Mouse (Mus musculus) urinary bladder, adult 18-20 months (tissue): ENCODE results near the gene Spry2.

Experiments used
- DNase-seq, 2 experiments: peaks; one replicate each; pipeline ENCODE4 v3.0.0; 2022; ENCODE audit warnings: low spot score in 2 of 2, mixed read lengths in 2 of 2

Spry2 gene

DNA sequence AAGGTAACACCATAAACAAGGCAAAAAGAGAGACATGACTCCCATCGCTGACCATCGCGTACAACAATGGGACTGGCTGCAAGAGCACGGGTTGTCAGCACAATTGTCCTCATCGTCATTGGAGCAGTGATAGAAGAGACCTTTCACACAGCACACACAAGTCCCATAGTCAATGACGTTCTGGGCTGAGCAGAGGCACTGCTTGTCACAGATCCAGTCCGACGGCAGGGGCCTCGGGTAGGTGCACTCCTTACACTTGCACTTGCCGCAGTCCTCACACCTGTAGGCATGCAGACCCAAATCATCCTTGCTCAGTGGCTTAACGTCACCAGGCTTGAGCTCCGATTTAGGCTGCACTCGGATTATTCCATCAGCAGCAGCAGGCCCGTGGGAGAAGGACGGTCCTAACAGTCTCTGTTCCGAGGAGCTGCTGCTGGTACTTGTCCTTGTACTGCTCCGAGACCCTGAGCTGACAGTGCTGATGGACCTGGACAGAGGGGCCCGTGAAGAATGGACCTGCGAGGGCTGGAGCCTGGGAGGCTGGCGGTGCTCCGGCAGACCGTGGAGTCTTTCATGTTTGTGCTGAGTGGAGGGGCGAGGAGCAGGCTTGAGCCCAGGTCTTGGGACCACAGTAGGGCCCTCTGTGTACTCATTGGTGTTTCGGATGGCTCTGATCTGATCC lies 3.5 kb downstream of the Spry2 start:
- DNase-seq, result no peak

GRCm38 (mm10) chr14:105890516-105891231 lies 5.9 kb downstream of the Spry2 start:
- DNase-seq, result no peak

DNA sequence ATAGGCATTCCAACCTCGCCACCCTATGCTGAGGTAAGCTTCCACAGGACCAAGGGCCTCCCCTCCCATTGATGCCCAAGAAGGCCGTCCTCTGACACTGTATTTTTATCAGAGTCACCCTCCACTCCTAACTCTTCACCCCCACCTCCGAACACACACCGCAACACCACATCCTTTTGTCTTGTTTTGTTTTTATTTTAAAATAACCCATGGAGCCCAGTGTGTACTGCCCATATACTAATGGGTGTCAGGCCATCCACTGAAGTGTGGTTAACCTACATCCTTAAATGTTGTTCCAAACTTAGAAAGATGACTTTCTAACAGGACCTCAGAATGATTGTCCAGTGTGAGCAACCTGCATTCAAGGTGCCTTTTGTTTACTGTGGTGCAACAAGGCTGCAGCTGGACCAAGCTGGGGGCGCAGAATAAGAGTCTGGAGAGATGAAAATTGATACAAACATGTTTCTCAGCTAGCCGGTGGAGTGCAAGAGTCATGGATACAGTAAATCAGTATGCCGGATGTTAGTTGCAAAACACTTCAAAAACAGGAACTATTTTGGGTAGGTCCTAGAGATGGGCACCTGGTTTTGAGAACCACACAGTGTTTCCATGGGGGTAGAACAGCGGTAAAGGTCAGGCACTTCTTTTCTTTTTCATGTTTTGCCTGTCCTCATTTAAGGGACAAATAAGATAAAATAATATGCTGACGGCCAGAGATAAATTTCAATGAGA lies 9.8 kb downstream of the Spry2 start:
- no peak for DNase-seq

DNA sequence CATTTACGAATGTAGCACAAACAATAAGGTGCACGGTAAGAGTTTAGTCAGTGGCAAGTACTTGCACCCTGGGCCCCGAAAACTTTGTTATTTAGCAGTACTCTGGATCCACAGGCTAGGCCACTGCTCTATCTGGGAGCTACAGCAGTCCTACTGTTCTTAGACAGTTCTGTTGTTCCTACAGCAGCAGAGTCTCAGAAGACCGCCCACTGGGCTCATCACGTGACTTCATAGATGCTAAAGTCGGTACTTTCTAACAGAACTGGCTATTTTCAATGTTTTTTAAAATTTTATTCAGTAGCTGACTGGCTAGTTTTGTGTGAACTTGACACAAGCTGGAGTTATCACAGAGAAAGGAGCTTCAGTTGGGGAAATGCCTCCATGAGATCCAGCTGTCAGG lies 11.4 kb downstream of the Spry2 start:
- DNase-seq, result no peak

DNA sequence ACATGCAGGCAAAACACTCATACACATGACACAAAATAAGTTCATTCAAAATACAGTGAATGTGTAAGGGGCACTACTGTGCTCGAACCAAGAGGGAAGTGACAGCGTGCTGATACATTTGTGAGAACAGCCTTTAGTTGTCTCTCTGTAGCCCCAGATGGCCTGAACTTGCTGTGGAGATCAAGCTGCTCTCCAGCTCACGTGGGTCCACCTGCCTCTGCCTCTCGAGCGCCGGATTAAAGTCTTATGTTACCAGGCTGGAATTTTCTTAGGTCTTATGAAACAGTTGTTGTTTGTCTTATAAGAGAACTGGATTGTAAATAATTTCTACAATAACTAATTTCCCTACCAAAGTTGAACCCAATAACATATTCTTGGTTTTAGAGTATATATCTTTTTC lies 13.4 kb downstream of the Spry2 start:
- no peak for DNase-seq

DNA sequence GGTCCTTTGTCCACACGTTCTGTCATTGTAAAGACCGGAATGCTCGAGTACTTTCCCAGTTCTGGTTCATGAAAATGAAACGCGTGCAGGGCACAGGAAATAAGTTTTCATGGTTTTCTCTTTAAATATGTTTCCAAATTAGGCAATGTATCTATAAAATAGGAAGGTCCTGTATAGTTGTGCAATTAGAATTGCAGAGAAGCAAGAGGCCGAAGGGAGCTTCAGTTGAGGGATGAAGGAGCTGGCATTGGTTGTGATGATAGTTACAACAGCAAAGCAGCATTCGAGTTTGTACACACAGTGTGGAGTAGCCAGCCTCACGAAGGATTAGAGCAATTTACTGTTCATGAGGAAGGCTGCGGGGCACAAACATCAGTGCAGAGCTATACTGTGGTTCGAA lies 18.3 kb downstream of the Spry2 start:
- no peak for DNase-seq

DNA sequence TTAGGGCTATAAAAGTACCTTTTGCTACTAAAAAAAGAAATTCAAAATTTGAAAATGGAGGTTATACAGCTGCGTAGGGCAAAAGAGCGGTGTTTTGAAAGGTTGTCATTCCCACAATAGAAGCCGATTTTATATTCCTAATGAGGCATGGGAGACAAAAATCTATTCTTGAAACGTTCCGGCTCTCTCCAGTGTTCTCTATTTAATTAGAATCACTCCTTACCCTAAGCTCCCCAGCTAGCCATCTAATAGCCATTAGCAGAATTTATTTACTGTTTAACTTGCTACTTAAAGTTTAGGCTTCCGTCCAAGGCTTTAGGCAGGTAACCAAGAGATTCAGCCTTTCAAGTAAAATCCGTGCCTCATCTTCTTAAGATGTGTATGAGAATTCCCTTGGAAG lies 20.2 kb downstream of the Spry2 start:
- no peak for DNase-seq

- DNase-seq, result no peak
Observed at GRCm38 (mm10) chr14:105870370-105870936, 26.2 kb downstream of the Spry2 start.

DNA sequence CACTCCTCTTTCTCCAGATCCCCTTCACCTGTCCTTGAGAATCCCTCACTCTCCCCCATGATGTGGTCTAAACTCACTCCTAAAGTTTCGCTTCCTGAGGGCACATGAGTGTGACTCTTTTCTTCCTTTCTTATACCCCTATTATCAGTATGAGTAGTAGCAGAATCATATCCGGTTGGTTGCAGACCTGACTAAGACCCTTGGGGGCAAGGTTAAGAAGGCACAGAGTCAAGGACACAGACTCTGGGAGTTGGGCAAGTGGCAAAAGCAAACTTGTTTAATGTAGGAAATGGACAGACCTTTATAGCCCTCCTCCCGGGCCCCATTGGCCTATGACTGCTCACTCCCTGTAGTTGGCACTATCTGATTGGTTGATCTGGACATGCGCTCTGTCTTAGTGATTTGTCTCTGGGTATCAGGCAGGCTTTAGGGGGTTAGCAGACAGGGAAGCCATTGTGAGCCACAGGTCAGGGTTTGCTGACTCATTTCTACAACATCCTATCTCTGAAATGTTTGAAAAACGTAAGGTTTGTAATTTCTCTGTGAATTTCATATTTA lies 31.2 kb downstream of the Spry2 start:
- DNase-seq, result no peak

- DNase-seq, result no peak
Observed at GRCm38 (mm10) chr14:105862199-105862598, 34.4 kb downstream of the Spry2 start.

- DNase-seq, result no peak
Observed at GRCm38 (mm10) chr14:105860920-105861319, 35.7 kb downstream of the Spry2 start.

- DNase-seq, result no peak
Observed at GRCm38 (mm10) chr14:105860276-105860675, 36.3 kb downstream of the Spry2 start.

DNA sequence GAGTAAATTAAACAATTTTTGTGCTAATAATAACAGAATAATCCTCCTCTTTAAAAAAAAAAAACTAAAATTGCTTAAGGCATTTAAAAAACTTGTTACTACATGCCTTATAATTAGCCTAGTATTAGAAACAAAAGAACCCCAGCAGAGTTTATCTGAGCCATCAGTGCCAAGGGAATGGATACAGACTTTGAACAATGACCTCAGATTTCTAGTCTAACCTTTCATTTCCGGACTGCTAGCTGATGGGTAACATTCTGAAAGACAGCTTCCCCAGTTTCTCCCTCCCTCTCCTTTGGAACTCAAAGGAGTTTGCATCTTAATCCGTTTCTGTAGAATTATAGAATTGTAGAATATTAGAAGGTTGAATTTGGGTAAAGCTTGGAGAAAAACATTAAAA lies 36.7 kb downstream of the Spry2 start:
- no peak for DNase-seq

GRCm38 (mm10) chr14:105859368-105859767 lies 37.3 kb downstream of the Spry2 start:
- DNase-seq, result no peak

DNA sequence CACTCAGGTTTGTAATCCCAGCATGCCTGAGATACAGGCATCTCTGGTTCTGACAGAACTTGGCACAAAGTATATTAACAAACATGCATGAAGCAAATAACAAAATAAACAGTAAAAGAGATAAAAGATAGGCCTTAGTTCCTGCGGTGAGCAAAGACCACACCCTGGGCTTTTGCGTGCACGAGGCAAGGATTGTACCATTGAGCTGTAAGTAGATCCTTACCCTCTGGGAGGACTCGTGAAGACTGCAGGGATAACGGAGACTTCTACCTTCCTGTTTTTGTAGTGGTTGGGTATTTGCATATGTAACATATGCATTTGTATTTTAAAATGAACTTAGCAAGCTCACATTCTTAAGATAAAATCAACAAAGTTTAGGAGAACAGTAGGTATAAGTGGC lies 37.7 kb downstream of the Spry2 start:
- DNase-seq, result no peak

GRCm38 (mm10) chr14:105851359-105852067 lies 45.1 kb downstream of the Spry2 start:
- no peak for DNase-seq
